Mouse (Mus musculus): ENCODE measurements around the gene Pim2.
"Not testable (repeated sequence)": the region's sequence is repeated elsewhere in the genome, so short reads cannot be mapped to it uniquely, and the experiment has no call there.

Pim2 gene

GRCm38 (mm10) chrX:7907735-7908134, 29.7 kb downstream of the Pim2 start, which contains the start of gene Gm10491:
Gm10491 (minus strand) TSS chrX:7907835.
- DNase-seq (ENCODE audit: low spot score in 2 of 2): no peak

- DNase-seq (ENCODE audit: low spot score in 2 of 2): not testable (repeated sequence)
Observed at GRCm38 (mm10) chrX:7909242-7909641, 31.2 kb downstream of the Pim2 start, which contains the start of gene Gm10490. Gm10490 (plus strand) TSS chrX:7909542.

GRCm38 (mm10) chrX:7910473-7910872, 32.4 kb downstream of the Pim2 start:
- DNase-seq (ENCODE audit: low spot score in 2 of 2): no peak

- DNase-seq (ENCODE audit: low spot score in 2 of 2): peak in 1 of 2 experiments; percentile 35
Observed at GRCm38 (mm10) chrX:7915669-7916068, 37.6 kb downstream of the Pim2 start.

GRCm38 (mm10) chrX:7917960-7918359, 39.9 kb downstream of the Pim2 start:
- not testable (repeated sequence) for DNase-seq (ENCODE audit: low spot score in 2 of 2)

- peak in 1 of 2 experiments; percentile 32 for DNase-seq (ENCODE audit: low spot score in 2 of 2)
Observed at GRCm38 (mm10) chrX:7919601-7920383, 41.7 kb downstream of the Pim2 start, which contains the start of gene Pcsk1n. Pcsk1n (plus strand) TSS chrX:7919822.

GRCm38 (mm10) chrX:7922032-7922431, 44.0 kb downstream of the Pim2 start:
- no peak for DNase-seq (ENCODE audit: low spot score in 2 of 2)

- DNase-seq (ENCODE audit: low spot score in 2 of 2): no peak
Observed at GRCm38 (mm10) chrX:7926266-7926665, 48.2 kb downstream of the Pim2 start.

- DNase-seq (ENCODE audit: low spot score in 2 of 2): no peak
Observed at GRCm38 (mm10) chrX:7927116-7927515, 49.1 kb downstream of the Pim2 start.

- DNase-seq (ENCODE audit: low spot score in 2 of 2): no peak
Observed at GRCm38 (mm10) chrX:7928270-7928790, 50.3 kb downstream of the Pim2 start, which contains the start of gene Eras. Eras (minus strand) TSS chrX:7928607.

Measured in left cerebral cortex, adult 9 months (tissue).